Comparison of ENCODE assay signal across 10 mouse cellular contexts in the genomic region with DNA sequence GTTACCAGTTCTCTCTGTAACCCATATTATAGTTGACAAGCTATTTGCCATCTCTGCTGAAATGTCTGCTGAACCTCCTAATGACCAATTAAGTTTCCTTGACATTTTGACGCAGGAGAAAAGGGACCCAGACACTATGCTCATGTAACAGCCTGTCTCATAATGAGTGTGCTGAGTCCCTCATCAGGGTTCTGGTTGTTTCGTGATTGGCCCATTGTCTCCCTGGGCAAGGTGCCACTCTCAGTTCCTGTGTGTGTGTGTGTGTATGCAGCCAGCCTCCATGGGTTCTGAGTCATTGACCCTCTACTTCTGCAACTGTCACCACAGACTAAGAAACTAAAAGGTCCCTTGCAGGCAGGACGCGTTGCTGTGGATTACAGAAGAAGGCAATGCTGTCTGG.
DNase-seq lines count a peak whose midpoint lies in the region; ATAC-seq and TF ChIP-seq lines count a peak whose summit lies in the region.
"Had no signal": no experiment of that assay in that cellular context is flagged by ENCODE, and none has a peak within 500 bp of the region (broad histone marks: within the 10 kb centered on the region; RNA-seq: fewer than 3 reads in every experiment).

No protein-coding gene starts in this region.

- TF ChIP-seq POLR2A in lung, adult 2 months (IDR thresholded peaks at IDR 0.05; ENCODE audit: borderline replicate concordance, extremely low read depth, low read depth, low read length): no peak

- no peak for ATAC-seq in cerebellum, adult (ENCODE audit: insufficient number of reproducible peaks, low FRiP score, low TSS enrichment)

- no peaks in the 10 kb centered on the region for H3K36me3 ChIP-seq in splenic B cell, adult 2 months (ENCODE audit: control insufficient read depth, insufficient read depth, low read length, poor library complexity, severe bottlenecking)
- H3K36me3 ChIP-seq: midbrain, embryonic 10.5 days had no signal

- H3K4me1 ChIP-seq in lung, adult 2 months (ENCODE audit: control insufficient read depth, insufficient read depth, low read length): no peaks in the 10 kb centered on the region; the same call in 1 of the 2 replicates

- H3K27me3 ChIP-seq in splenic B cell, adult 2 months (ENCODE audit: control insufficient read depth, insufficient read depth, low read length, poor library complexity, severe bottlenecking): no peaks in the 10 kb centered on the region

- 70% methylated on average over 4 of the region's 4 CpGs for WGBS in lung, adult 2 months

- peak; percentile 35 for DNase-seq in cerebellum, adult 11 months
- peak; percentile 30 to 48 for DNase-seq in lung, postnatal 4 days
- DNase-seq in lung, adult 2 months: no peak
- peak; percentile 35 to 42 for DNase-seq in cerebellum, postnatal 36 days
- DNase-seq in splenic B cell, adult 2 months (ENCODE audit: low read depth, low spot score): peak; percentile 75
- no peak for DNase-seq in thymus, postnatal 36 days
- no peak for DNase-seq in layer of hippocampus, postnatal 10 days (ENCODE audit: low spot score in 2 of 2)

- H3K4me3 ChIP-seq in lung, adult 2 months (replicated peaks; ENCODE audit: extremely low read depth, low read depth, low read length): no peak overlapping the region
- H3K4me3 ChIP-seq: left cerebral cortex, adult 2 months; midbrain, embryonic 10.5 days had no signal

- no peak for TF ChIP-seq CTCF in lung, adult 2 months (IDR thresholded peaks at IDR 0.05; ENCODE audit: insufficient read depth, low read length)

Comparison
In these comparisons a context has a peak if more than half of its experiments do, and no peak if none do; other contexts are left out.
1. DNase-seq: peak in cerebellum, adult 11 months (single experiment), lung, postnatal 4 days (2 of 2), cerebellum, postnatal 36 days (2 of 2) and splenic B cell, adult 2 months (single experiment); none in lung, adult 2 months (single experiment), thymus, postnatal 36 days (0 of 2) and layer of hippocampus, postnatal 10 days (0 of 2).